Mouse (Mus musculus) myocyte (in vitro differentiated cells): ENCODE measurements around the gene Abcc1. TPM values are rescaled to one million over a fixed set of nuclear protein-coding genes. Genes with fewer than 3 reads are reported as not detected.

Experiments
- H3K27me3 ChIP-seq: one replicate; pipeline ENCODE4 v1.6.1; 2011; ENCODE audit not compliant: control insufficient read depth, insufficient read depth, insufficient read length
- H3K36me3 ChIP-seq: one replicate; pipeline ENCODE4 v1.6.1; 2011; ENCODE audit not compliant: control insufficient read depth, insufficient read depth
- H3K4me2 ChIP-seq: one replicate; pipeline ENCODE4 v1.6.1; 2011; ENCODE audit warnings: low read depth, control low read depth
- H3K4me3 ChIP-seq: one replicate; pipeline ENCODE4 v1.5.1; 2011; ENCODE audit warnings: mild to moderate bottlenecking, control low read depth, moderate library complexity
- H3K79me2 ChIP-seq: one replicate; pipeline ENCODE4 v1.6.1; 2011; ENCODE audit not compliant: control insufficient read depth, insufficient read depth
- H3ac ChIP-seq: one replicate; pipeline ENCODE4 v1.6.1; 2011; ENCODE audit not compliant: control insufficient read depth, insufficient read length
- CEBPB ChIP-seq: IDR thresholded peaks from 2 replicates; pipeline ENCODE4 v1.6.1; 2011; ENCODE audit warnings: mild to moderate bottlenecking, moderate library complexity; ENCODE audit not compliant: poor library complexity, insufficient read depth, severe bottlenecking
- E2F4 ChIP-seq: IDR thresholded peaks from one replicate; pipeline ENCODE4 v1.6.1; 2011; ENCODE audit warnings: mild to moderate bottlenecking, control low read depth, moderate library complexity; ENCODE audit not compliant: insufficient read depth
- MAX ChIP-seq: IDR thresholded peaks from one replicate; pipeline ENCODE4 v1.6.1; 2011; ENCODE audit warnings: low read depth, mild to moderate bottlenecking, control low read depth
- MYOD1 ChIP-seq, 3 experiments: IDR thresholded peaks; one replicate each; pipeline ENCODE4 v1.6.1; 2011; ENCODE audit warnings: control low read depth in 2 of 3, low read depth in 2 of 3, mild to moderate bottlenecking in 2 of 3, moderate library complexity in 1 of 3; ENCODE audit not compliant: insufficient read length in 2 of 3, control insufficient read depth in 1 of 3
- MYOG ChIP-seq, 3 experiments: IDR thresholded peaks; one replicate each; pipeline ENCODE4 v1.6.1; 2011; ENCODE audit warnings: control low read depth in 2 of 3, low read depth in 2 of 3, mild to moderate bottlenecking in 2 of 3; ENCODE audit not compliant: insufficient read length in 2 of 3, control insufficient read depth in 1 of 3, insufficient read depth in 1 of 3
- POLR2A ChIP-seq: IDR thresholded peaks from one replicate; pipeline ENCODE4 v1.6.1; 2011; ENCODE audit warnings: low read depth, mild to moderate bottlenecking, control low read depth, moderate library complexity; ENCODE audit not compliant: insufficient read length
- POLR2AphosphoS2 ChIP-seq: IDR thresholded peaks from one replicate; pipeline ENCODE4 v1.6.1; 2011; ENCODE audit warnings: low read depth, control low read depth; ENCODE audit not compliant: insufficient read length
- REST ChIP-seq: IDR thresholded peaks from one replicate; pipeline ENCODE4 v1.6.1; 2011; ENCODE audit warnings: mild to moderate bottlenecking, control low read depth, moderate library complexity; ENCODE audit not compliant: insufficient read depth, insufficient read length
- SRF ChIP-seq: IDR thresholded peaks from one replicate; pipeline ENCODE4 v1.6.1; 2011; ENCODE audit warnings: low read depth; ENCODE audit not compliant: control insufficient read depth, insufficient read length
- TCF12 ChIP-seq: IDR thresholded peaks from one replicate; pipeline ENCODE4 v1.6.1; 2011; ENCODE audit warnings: mild to moderate bottlenecking, control low read depth; ENCODE audit not compliant: poor library complexity, insufficient read depth, severe bottlenecking
- TCF3 ChIP-seq: IDR thresholded peaks from one replicate; pipeline ENCODE4 v1.6.1; 2011; ENCODE audit warnings: low read depth, control low read depth; ENCODE audit not compliant: insufficient read length
- USF1 ChIP-seq: IDR thresholded peaks from one replicate; pipeline ENCODE4 v1.6.1; 2011; ENCODE audit warnings: low read depth, mild to moderate bottlenecking, control low read depth, moderate library complexity
- polyA plus RNA-seq: library from polyadenylated mRNA; unstranded; fragments of >200 nt; fragmentation: generic; extraction: Trizol; gene quantifications from one replicate; pipeline ENCODE4 v1.2.1, GENCODE M21; 2012; ENCODE audit warnings: missing spikeins

Abcc1 gene
- polyA plus RNA-seq, 1 experiment = 23.0 TPM

DNA sequence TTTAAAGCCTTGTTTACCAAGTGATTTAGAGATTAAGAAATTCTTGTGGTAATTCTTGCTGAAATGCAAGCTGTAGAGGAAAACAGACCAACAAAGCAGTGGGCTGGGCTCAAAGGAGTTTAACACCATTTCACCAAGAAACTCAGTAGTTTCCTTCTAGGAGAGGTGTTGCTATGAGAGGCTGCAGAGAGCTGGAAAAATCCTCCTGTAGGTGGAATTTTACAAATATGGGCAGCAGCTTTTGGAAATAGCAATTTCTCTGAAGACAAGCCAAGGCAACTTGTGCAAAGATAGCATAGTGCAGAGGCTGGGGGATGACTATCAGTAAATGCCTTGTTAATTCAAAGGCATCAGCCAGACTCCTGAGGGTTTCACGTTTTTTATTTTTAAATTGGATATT lies 40.9 kb upstream of the Abcc1 start:
- H3ac ChIP-seq = no peak overlapping the region
- H3K4me2 ChIP-seq = no peak overlapping the region
- H3K36me3 ChIP-seq = no peaks in the 10 kb centered on the region
- TF ChIP-seq POLR2A (no peak), TCF3 (no peak), CEBPB (no peak), MYOD1 (IDR thresholded peaks at IDR 0.05; ENCODE audit: control insufficient read depth in 1 of 3, insufficient read length in 2 of 3, low read depth in 2 of 3) (no peak), E2F4 (no peak)
- peaks cover 16% of the 10 kb centered on the region for H3K79me2 ChIP-seq
- no peaks in the 10 kb centered on the region for H3K27me3 ChIP-seq
- no peak overlapping the region for H3K4me3 ChIP-seq

DNA sequence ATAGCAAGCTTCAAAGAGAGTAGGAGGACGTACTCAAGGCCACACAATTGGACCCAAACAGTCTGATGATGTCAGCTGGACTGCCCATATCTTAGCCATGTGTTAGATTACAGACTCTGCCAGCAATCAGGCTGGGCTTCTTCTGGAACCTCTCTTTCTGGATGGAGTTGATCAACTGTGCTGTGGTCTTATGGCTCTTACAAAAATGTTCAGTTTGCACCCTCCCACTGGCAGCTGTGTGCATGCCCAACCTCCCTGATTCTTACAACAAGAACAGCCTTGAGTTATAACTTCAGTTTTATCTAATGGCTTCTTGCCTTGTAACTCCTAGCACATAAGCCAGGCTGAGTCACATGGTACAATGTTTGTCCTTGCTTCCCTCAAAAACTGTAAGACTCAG lies 33.2 kb upstream of the Abcc1 start:
- TF ChIP-seq MYOD1 (IDR thresholded peaks at IDR 0.05; ENCODE audit: control insufficient read depth in 1 of 3, insufficient read length in 2 of 3, low read depth in 2 of 3) (no peak), E2F4 (no peak), POLR2A (no peak), MAX (no peak), REST (no peak)
- no peaks in the 10 kb centered on the region for H3K36me3 ChIP-seq

GRCm38 (mm10) chr16:14344967-14345366 lies 16.4 kb upstream of the Abcc1 start:
- Histone ChIP-seq H3K27me3 (no peaks in the 10 kb centered on the region), H3K79me2 (no peaks in the 10 kb centered on the region), H3K4me3 (no peak overlapping the region), H3K4me2 (no peak overlapping the region), H3K36me3 (no peaks in the 10 kb centered on the region), H3ac (no peak overlapping the region)
- no peak for TF ChIP-seq POLR2A
- no peak for TF ChIP-seq USF1
- TF ChIP-seq MYOG (IDR thresholded peaks at IDR 0.05; ENCODE audit: control insufficient read depth in 1 of 3, insufficient read depth in 1 of 3, insufficient read length in 2 of 3, low read depth in 2 of 3) = no peak
- no peak for TF ChIP-seq SRF
- no peak for TF ChIP-seq TCF3
- TF ChIP-seq MYOD1 (IDR thresholded peaks at IDR 0.05; ENCODE audit: control insufficient read depth in 1 of 3, insufficient read length in 2 of 3, low read depth in 2 of 3) = no peak
- TF ChIP-seq REST = no peak
- TF ChIP-seq TCF12 = no peak
- no peak for TF ChIP-seq CEBPB
- TF ChIP-seq POLR2AphosphoS2 = no peak
- no peak for TF ChIP-seq E2F4
- no peak for TF ChIP-seq MAX

More for the DNA sequence above, 33.2 kb upstream of the Abcc1 start:
- no peak overlapping the region for H3ac ChIP-seq
- H3K4me3 ChIP-seq = no peak overlapping the region
- H3K27me3 ChIP-seq = no peaks in the 10 kb centered on the region
- H3K4me2 ChIP-seq = no peak overlapping the region
- no peaks in the 10 kb centered on the region for H3K79me2 ChIP-seq

DNA sequence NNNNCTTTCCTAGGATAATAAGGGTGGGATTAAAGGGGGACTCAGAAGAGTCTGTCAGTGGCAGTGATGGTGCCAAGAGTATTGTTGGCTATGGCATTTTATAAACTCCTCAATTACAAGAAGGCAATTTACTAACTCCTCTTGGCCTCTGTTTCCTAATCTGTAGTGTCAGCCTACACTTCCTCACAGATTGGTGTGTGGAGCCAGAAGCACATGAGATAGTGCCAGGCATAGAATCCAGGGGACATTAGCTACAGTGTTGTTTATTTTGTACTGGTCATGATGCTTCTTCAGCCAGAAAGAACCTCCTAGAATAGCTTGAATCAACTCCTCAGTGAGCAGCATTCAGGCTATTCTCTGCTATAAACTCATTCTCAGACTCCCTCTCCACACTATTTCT lies 9.8 kb upstream of the Abcc1 start:
- Histone ChIP-seq H3K27me3 (no peaks in the 10 kb centered on the region), H3K36me3 (no peaks in the 10 kb centered on the region), H3ac (no peak overlapping the region), H3K79me2 (no peaks in the 10 kb centered on the region), H3K4me3 (no peak overlapping the region), H3K4me2 (no peak overlapping the region)
- no peak for TF ChIP-seq USF1
- TF ChIP-seq REST = no peak
- no peak for TF ChIP-seq TCF12
- TF ChIP-seq POLR2AphosphoS2 = no peak
- no peak for TF ChIP-seq CEBPB
- TF ChIP-seq MYOD1 (IDR thresholded peaks at IDR 0.05; ENCODE audit: control insufficient read depth in 1 of 3, insufficient read length in 2 of 3, low read depth in 2 of 3) = no peak
- TF ChIP-seq MYOG (IDR thresholded peaks at IDR 0.05; ENCODE audit: control insufficient read depth in 1 of 3, insufficient read depth in 1 of 3, insufficient read length in 2 of 3, low read depth in 2 of 3) = no peak
- no peak for TF ChIP-seq E2F4
- no peak for TF ChIP-seq SRF
- TF ChIP-seq MAX = no peak
- no peak for TF ChIP-seq POLR2A
- TF ChIP-seq TCF3 = no peak

GRCm38 (mm10) chr16:14352234-14352633 lies 9.1 kb upstream of the Abcc1 start:
- TF ChIP-seq POLR2AphosphoS2 (no peak), REST (no peak), MYOD1 (IDR thresholded peaks at IDR 0.05; ENCODE audit: control insufficient read depth in 1 of 3, insufficient read length in 2 of 3, low read depth in 2 of 3) (no peak)
- no peak overlapping the region for H3K4me3 ChIP-seq
- H3ac ChIP-seq = no peak overlapping the region
- no peaks in the 10 kb centered on the region for H3K36me3 ChIP-seq
- H3K4me2 ChIP-seq = peak overlapping the region; percentile 23
- H3K27me3 ChIP-seq = no peaks in the 10 kb centered on the region
- no peaks in the 10 kb centered on the region for H3K79me2 ChIP-seq

DNA sequence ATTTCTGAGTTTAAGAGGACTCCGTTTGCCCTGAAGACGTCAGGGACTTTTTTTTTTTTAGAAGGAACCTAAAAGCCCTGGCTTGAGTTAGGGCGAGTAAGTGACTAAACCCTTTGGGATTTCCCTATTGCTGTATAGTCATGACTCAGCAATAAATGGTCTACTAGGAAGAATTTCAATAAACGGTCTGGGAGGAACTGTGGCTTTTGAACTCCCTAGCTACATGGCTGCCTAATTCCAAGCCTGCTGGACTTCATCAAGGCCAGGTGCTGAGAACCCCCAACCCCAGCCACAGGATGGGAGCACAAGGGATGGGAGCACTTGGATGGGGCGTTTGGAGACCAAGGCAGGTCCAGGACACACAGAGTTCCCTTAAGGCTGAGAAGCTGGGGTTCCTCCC lies 8.7 kb upstream of the Abcc1 start:
- Histone ChIP-seq H3K27me3 (no peaks in the 10 kb centered on the region), H3K4me3 (no peak overlapping the region), H3K36me3 (no peaks in the 10 kb centered on the region), H3K4me2 (peak overlapping the region; percentile 23), H3ac (no peak overlapping the region), H3K79me2 (no peaks in the 10 kb centered on the region)
- TF ChIP-seq POLR2A (no peak), MYOD1 (IDR thresholded peaks at IDR 0.05; ENCODE audit: control insufficient read depth in 1 of 3, insufficient read length in 2 of 3, low read depth in 2 of 3) (no peak), USF1 (no peak), MAX (no peak), POLR2AphosphoS2 (no peak), E2F4 (no peak), CEBPB (no peak), REST (no peak), MYOG (IDR thresholded peaks at IDR 0.05; ENCODE audit: control insufficient read depth in 1 of 3, insufficient read depth in 1 of 3, insufficient read length in 2 of 3, low read depth in 2 of 3) (no peak)
